Mouse (Mus musculus) hindbrain, embryonic 16.5 days (tissue): ENCODE results near the gene Prkci. TPM values are rescaled to one million over a fixed set of nuclear protein-coding genes. Genes with fewer than 3 reads are reported as not detected.

Experiments used
- ATAC-seq: fragments of 200-750 bp; cut with Nextera tagmentation; 2 replicates; pipeline ENCODE4 v1.8.0; 2017; ENCODE audit warnings: moderate TSS enrichment, moderate library complexity
- H3K27ac ChIP-seq: fragments of 300-500 bp; sonication (generic); 2 replicates; pipeline ENCODE4 v1.5.1; 2014; ENCODE audit warnings: low read depth, mild to moderate bottlenecking, control low read depth, low read length, moderate library complexity
- H3K27me3 ChIP-seq: fragments of 300-500 bp; sonication (generic); replicated peaks from 2 replicates; pipeline ENCODE4 v1.6.1; 2014; ENCODE audit warnings: low read length; ENCODE audit not compliant: control insufficient read depth, insufficient read depth
- H3K36me3 ChIP-seq: fragments of 300-500 bp; sonication (generic); 2 replicates; pipeline ENCODE4 v1.6.1; 2014; ENCODE audit warnings: mild to moderate bottlenecking, low read length, moderate library complexity, mixed read lengths; ENCODE audit not compliant: control insufficient read depth, insufficient read depth
- H3K4me1 ChIP-seq: fragments of 300-500 bp; sonication (generic); 2 replicates; pipeline ENCODE4 v1.6.1; 2014; ENCODE audit warnings: low read depth, low read length; ENCODE audit not compliant: control insufficient read depth, insufficient read depth
- H3K4me2 ChIP-seq: fragments of 300-500 bp; sonication (generic); 2 replicates; pipeline ENCODE4 v1.6.1; 2014; ENCODE audit warnings: mild to moderate bottlenecking, low read length, control low read depth, moderate library complexity
- H3K4me3 ChIP-seq: fragments of 300-500 bp; sonication (generic); 2 replicates; pipeline ENCODE4 v1.5.1; 2014; ENCODE audit warnings: mild to moderate bottlenecking, low read length, control low read depth, moderate library complexity
- H3K9ac ChIP-seq: fragments of 300-500 bp; sonication (generic); 2 replicates; pipeline ENCODE4 v1.6.1; 2014; ENCODE audit warnings: low read depth, mild to moderate bottlenecking, control low read depth, low read length, moderate library complexity
- H3K9me3 ChIP-seq: fragments of 300-500 bp; sonication (generic); 2 replicates; pipeline ENCODE4 v1.6.1; 2014; ENCODE audit warnings: mild to moderate bottlenecking, low read length, moderate library complexity; ENCODE audit not compliant: control insufficient read depth
- WGBS: fragments of 180-500 bp; shearing (Covaris S2); extraction: QIAGEN DNeasy Blood & Tissue Kit; methylation state at CpG from one replicate; pipeline ENCODE4 v1.1.7; 2014; 5-methylcytosine and 5-hydroxymethylcytosine counted together
- polyA plus RNA-seq: library from polyadenylated mRNA; unstranded; fragments of >200 nt; fragmentation: Nextera tagmentation; extraction: Ambion mirVana; gene quantifications from 2 replicates; pipeline ENCODE4 v1.2.1, GENCODE M21; 2015

Gene Prkci
- polyA plus RNA-seq, 1 experiment from 2014 or later, result 25.3 TPM

DNA sequence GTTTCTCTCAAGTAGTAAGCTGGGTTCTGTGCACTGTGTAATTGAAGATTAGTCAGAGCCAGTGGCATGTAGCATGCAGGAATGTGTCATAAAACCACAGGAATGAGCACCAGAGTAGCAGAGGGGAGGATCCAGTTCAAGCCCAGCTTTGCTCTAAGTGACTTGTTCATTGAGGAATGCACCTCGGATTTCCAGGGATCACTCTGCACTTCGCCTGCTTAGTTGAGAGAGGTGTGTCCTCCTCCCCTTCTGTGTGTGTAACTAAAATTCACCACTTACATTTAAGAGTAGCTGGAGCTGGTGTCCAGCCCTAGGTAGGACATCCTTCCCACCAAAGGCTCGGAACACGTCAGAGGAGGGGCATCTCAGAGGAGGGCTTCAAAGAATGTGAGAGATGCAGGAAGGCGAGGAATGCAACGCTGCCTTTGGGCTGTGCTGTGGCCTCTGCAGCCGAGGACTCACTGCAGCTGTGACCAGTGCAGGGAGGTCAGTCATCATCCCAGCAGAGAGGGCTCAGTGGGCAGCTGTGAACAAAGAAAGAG lies 27.4 kb downstream of the Prkci start:
- H3K27ac ChIP-seq, result no peak overlapping the region
- no peaks in the 10 kb centered on the region for H3K9me3 ChIP-seq
- H3K9ac ChIP-seq, result no peak overlapping the region
- H3K36me3 ChIP-seq, result no peaks in the 10 kb centered on the region
- no peak overlapping the region for H3K4me2 ChIP-seq
- H3K4me3 ChIP-seq, result no peak overlapping the region
- WGBS, result 30% methylated on average over 7 of the region's 7 CpGs
- H3K27me3 ChIP-seq, result no peaks in the 10 kb centered on the region
- H3K4me1 ChIP-seq, result no peaks in the 10 kb centered on the region
- ATAC-seq, result no peak

DNA sequence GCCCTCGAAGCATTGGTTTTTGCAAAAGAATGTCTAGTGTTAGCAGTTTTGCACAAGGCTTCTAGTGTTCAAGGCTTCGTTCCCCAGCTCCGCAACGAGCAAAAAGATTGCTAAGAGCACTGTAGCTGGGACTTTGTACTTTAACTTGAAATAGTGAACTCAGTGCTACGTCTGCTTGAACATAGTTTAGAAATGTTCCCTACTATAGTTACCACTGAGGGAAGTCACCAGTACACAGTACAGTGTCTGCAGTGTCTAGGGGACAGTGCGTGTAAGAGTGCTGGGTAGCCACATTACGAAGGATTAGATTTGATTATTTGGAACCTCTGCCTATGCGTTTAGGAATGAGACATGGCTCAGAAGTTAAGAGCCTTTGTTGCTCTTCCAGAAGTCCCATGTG lies 32.2 kb downstream of the Prkci start:
- Histone ChIP-seq H3K4me3 (no peak overlapping the region), H3K27me3 (no peaks in the 10 kb centered on the region), H3K27ac (no peak overlapping the region), H3K9me3 (no peaks in the 10 kb centered on the region), H3K9ac (no peak overlapping the region), H3K4me2 (no peak overlapping the region), H3K36me3 (no peaks in the 10 kb centered on the region; the same call in 1 of the 2 replicates), H3K4me1 (no peaks in the 10 kb centered on the region)
- WGBS, result 95% methylated on average over 8 of the region's 8 CpGs
- no peak for ATAC-seq

DNA sequence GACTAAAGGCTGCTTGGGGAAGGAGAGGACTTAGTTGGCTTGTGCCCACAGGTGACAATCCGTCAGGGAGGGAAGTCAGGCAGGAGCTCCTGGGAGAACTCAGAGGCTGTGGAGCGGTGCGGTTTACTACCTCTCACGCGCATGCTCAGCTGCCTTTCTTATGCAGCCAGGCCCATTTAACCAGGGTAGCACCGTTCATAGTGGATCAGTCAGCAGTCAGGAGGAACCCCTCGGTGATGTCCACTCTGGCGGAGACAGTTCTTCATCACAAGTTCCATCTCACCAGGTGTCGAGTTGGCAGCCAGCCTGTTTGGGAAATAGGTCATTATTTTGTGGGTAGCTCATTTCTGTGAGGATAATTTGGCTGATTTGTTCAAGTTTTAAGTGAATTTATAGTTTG lies 36.1 kb downstream of the Prkci start:
- Histone ChIP-seq H3K4me1 (no peaks in the 10 kb centered on the region), H3K4me3 (no peak overlapping the region), H3K27me3 (no peaks in the 10 kb centered on the region), H3K9me3 (no peaks in the 10 kb centered on the region), H3K36me3 (no peaks in the 10 kb centered on the region; the same call in 1 of the 2 replicates), H3K27ac (no peak overlapping the region), H3K4me2 (no peak overlapping the region), H3K9ac (no peak overlapping the region)
- WGBS, result 82% methylated on average over 9 of the region's 9 CpGs
- ATAC-seq, result no peak

DNA sequence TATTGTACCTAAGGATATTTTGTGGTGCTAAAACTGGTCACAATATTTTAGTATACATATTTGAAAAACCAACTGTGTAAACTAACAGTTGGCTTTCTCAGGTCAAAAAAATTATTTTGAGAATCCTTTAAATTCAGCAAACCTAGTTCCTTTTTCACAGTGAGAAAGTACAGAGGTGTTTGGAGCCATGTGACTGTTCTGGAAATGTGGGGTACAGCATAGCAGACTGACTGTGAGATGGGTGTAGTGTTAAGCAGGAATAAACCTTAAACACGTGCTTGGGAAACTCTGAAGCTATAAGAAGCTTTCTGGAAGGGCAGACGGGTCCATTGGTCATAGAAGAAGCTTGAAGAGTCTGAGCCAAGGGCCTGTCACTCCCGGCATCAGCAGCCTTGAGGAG lies 38.1 kb downstream of the Prkci start:
- Histone ChIP-seq H3K4me2 (no peak overlapping the region), H3K4me3 (no peak overlapping the region), H3K27ac (no peak overlapping the region), H3K4me1 (no peaks in the 10 kb centered on the region), H3K9ac (no peak overlapping the region), H3K27me3 (no peaks in the 10 kb centered on the region), H3K9me3 (no peaks in the 10 kb centered on the region), H3K36me3 (no peaks in the 10 kb centered on the region; the same call in 1 of the 2 replicates)
- ATAC-seq, result no peak
- 84% methylated on average over 3 of the region's 3 CpGs for WGBS

DNA sequence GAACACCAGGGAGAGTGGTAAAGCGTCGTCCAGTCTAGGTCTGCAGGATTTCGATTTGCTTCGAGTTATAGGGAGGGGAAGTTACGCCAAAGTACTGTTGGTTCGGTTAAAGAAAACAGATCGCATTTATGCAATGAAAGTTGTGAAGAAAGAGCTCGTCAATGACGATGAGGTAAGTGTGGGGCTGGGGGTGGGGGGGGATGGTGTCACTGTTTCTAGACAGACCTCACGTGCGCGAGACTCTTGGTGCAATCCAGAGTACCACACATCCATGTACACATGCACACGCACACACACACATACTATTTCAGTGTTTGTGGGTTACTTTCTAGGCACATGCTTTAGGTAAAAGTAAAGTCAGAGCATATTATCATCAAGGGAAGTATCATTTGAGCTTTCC lies 42.3 kb downstream of the Prkci start:
- Histone ChIP-seq H3K27me3 (no peaks in the 10 kb centered on the region), H3K27ac (no peak overlapping the region), H3K4me3 (no peak overlapping the region), H3K4me2 (no peak overlapping the region), H3K4me1 (no peaks in the 10 kb centered on the region), H3K9ac (no peak overlapping the region), H3K9me3 (no peaks in the 10 kb centered on the region), H3K36me3 (peaks cover 3% of the 10 kb centered on the region; the same call in 1 of the 2 replicates)
- no peak for ATAC-seq
- 95% methylated on average over 13 of the region's 13 CpGs for WGBS

DNA sequence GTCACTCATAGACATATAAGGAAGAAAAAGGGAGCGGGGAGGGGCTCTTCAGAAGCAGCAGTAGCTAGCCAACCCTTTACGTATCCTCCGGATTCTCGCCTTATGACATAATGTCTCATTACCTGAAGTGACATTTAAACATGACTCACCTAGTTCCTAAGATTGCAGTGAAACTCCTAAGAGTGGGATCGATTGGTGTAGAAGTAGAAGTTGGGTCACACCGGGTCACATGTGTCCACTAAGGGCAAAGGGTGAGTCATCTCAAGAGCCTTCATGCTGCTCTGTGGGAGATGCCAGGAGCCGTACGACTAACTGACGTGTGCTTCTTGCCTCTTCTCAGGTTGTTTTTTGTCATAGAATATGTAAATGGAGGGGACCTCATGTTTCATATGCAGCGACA lies 43.1 kb downstream of the Prkci start:
- ATAC-seq, result no peak
- H3K36me3 ChIP-seq, result peaks cover 3% of the 10 kb centered on the region; the same call in 1 of the 2 replicates

DNA sequence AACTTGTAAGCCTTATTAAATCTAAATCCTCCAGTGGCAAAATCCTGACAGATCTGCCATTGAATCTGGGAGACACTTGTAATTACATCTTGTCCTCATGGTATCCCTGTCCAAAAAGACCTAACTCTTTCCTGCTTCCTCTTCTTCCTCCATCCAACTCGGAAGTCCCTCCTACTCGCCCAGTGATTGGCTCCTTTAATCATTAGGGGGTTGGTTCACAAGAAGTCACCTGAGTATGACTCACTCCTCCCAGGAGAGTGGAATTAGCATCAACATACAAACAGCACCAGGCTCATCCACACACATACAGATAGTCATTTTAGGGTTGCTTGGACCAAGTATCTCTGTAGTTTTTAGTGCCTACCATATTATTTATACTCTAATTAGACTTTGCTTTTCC lies 47.4 kb downstream of the Prkci start:
- Histone ChIP-seq H3K4me3 (no peak overlapping the region), H3K4me2 (no peak overlapping the region), H3K27me3 (no peaks in the 10 kb centered on the region), H3K4me1 (no peaks in the 10 kb centered on the region), H3K9me3 (no peaks in the 10 kb centered on the region), H3K9ac (no peak overlapping the region), H3K27ac (no peak overlapping the region), H3K36me3 (peaks cover 5% of the 10 kb centered on the region; the same call in 1 of the 2 replicates)
- no peak for ATAC-seq
- WGBS, result 94% methylated on average over 2 of the region's 2 CpGs

More for the DNA sequence above, 43.1 kb downstream of the Prkci start:
- no peaks in the 10 kb centered on the region for H3K9me3 ChIP-seq
- H3K4me3 ChIP-seq, result no peak overlapping the region
- no peak overlapping the region for H3K27ac ChIP-seq
- no peaks in the 10 kb centered on the region for H3K4me1 ChIP-seq
- WGBS, result 90% methylated on average over 10 of the region's 10 CpGs
- no peak overlapping the region for H3K9ac ChIP-seq
- no peaks in the 10 kb centered on the region for H3K27me3 ChIP-seq
- H3K4me2 ChIP-seq, result no peak overlapping the region

DNA sequence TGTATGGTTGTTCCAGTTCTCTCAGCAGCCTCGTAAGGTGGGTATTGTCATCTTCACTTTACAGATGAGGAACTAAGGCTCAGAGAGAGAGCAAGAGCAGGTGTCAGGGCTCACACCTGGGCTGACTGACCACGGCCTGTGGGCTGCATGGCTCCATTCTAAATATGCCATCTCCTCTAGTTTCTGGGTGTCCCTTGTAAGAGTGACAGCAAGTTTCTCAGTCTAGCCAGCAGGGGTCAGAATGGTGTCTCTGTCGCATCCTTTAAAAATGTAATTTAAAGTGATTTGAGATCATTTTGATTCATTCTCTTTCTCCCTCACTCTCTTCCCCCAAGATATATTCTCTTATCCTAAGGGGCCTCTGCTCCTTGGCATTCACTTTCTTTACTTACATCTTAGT lies 51.7 kb downstream of the Prkci start:
- Histone ChIP-seq H3K27ac (no peak overlapping the region), H3K36me3 (peaks cover 6% of the 10 kb centered on the region; the same call in 1 of the 2 replicates), H3K27me3 (no peaks in the 10 kb centered on the region), H3K4me2 (no peak overlapping the region), H3K9ac (no peak overlapping the region), H3K4me1 (no peaks in the 10 kb centered on the region), H3K9me3 (no peaks in the 10 kb centered on the region), H3K4me3 (no peak overlapping the region)
- ATAC-seq, result no peak
- 66% methylated on average over 3 of the region's 3 CpGs for WGBS

DNA sequence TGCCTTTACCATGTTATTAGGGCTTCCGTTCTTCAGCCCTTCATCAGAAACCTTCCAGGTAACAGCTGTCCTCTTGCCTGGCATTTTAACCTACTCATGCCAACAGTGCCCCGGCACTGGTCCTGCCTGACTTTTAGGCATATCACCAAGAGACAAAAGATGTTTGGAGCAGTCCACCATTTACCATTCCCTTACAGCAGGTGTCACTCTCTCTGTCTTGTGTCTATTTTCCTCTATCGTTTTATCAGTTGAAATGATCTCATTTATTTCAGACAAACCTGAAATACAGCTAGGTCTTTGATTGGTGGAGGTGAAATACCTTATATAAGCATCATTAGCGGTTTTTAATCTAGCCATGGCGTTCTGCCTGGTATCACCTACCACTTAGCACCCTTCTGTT lies 53.5 kb downstream of the Prkci start:
- no peak overlapping the region for H3K4me3 ChIP-seq
- H3K9ac ChIP-seq, result no peak overlapping the region
- H3K9me3 ChIP-seq, result no peaks in the 10 kb centered on the region
- no peaks in the 10 kb centered on the region for H3K27me3 ChIP-seq
- 90% methylated on average over 5 of the region's 5 CpGs for WGBS
- no peaks in the 10 kb centered on the region for H3K4me1 ChIP-seq
- ATAC-seq, result no peak
- peaks cover 6% of the 10 kb centered on the region; the same call in 1 of the 2 replicates for H3K36me3 ChIP-seq
- H3K27ac ChIP-seq, result no peak overlapping the region
- no peak overlapping the region for H3K4me2 ChIP-seq
